Mouse (Mus musculus) c-Kit-negative CD71-positive TER-119-positive erythroid progenitor cells, embryonic 14.5 days (primary cell): Measurements from ENCODE around the gene Nos1ap.

ENCODE experiments used
- DNase-seq: peaks from one replicate; pipeline ENCODE4 v3.0.0-alpha.2; 2013; ENCODE audit warnings: low read depth, low spot score

Gene Nos1ap

GRCm38 (mm10) chr1:170502491-170503276 lies 87.0 kb downstream of the Nos1ap start:
- DNase-seq: no peak

- DNase-seq: no peak
Measured at GRCm38 (mm10) chr1:170501970-170502369, 87.7 kb downstream of the Nos1ap start.

GRCm38 (mm10) chr1:170501556-170501955 lies 88.1 kb downstream of the Nos1ap start:
- DNase-seq: no peak

GRCm38 (mm10) chr1:170499891-170500290 lies 89.8 kb downstream of the Nos1ap start:
- no peak for DNase-seq

GRCm38 (mm10) chr1:170499466-170499865 lies 90.2 kb downstream of the Nos1ap start:
- no peak for DNase-seq

- DNase-seq: no peak
Measured at GRCm38 (mm10) chr1:170498645-170499044, 91.0 kb downstream of the Nos1ap start.

- DNase-seq: no peak
Measured at GRCm38 (mm10) chr1:170496221-170496620, 93.4 kb downstream of the Nos1ap start.

- no peak for DNase-seq
Measured at GRCm38 (mm10) chr1:170495538-170496183, 94.0 kb downstream of the Nos1ap start.

GRCm38 (mm10) chr1:170492527-170492926 lies 97.1 kb downstream of the Nos1ap start:
- DNase-seq: no peak

- no peak for DNase-seq
Measured at GRCm38 (mm10) chr1:170492027-170492426, 97.6 kb downstream of the Nos1ap start.

GRCm38 (mm10) chr1:170489936-170490335 lies 99.7 kb downstream of the Nos1ap start:
- DNase-seq: no peak

- DNase-seq: no peak
Measured at GRCm38 (mm10) chr1:170489450-170489849, 100.2 kb downstream of the Nos1ap start.

GRCm38 (mm10) chr1:170485119-170485518 lies 104.5 kb downstream of the Nos1ap start:
- DNase-seq: no peak

GRCm38 (mm10) chr1:170482236-170482905 lies 107.3 kb downstream of the Nos1ap start:
- DNase-seq: no peak

- DNase-seq: no peak
Measured at GRCm38 (mm10) chr1:170481093-170481492, 108.6 kb downstream of the Nos1ap start.

- no peak for DNase-seq
Measured at GRCm38 (mm10) chr1:170479458-170479798, 110.2 kb downstream of the Nos1ap start.

GRCm38 (mm10) chr1:170478791-170479457 lies 110.7 kb downstream of the Nos1ap start:
- DNase-seq: no peak

GRCm38 (mm10) chr1:170477636-170478600 lies 111.7 kb downstream of the Nos1ap start:
- DNase-seq: no peak

- no peak for DNase-seq
Measured at GRCm38 (mm10) chr1:170473460-170473859, 116.2 kb downstream of the Nos1ap start.

GRCm38 (mm10) chr1:170472861-170473260 lies 116.8 kb downstream of the Nos1ap start:
- no peak for DNase-seq
